Mouse (Mus musculus) spleen, embryonic (tissue): ENCODE results near the gene Blmh.

ENCODE experiments used
- CTCF ChIA-PET: fragments of 350-600 bp; sonication (Branson Sonifier 250); formaldehyde crosslinking; loops from one replicate; lab custom pipeline; 2022; lab: Charles Lee

Gene Blmh

DNA sequence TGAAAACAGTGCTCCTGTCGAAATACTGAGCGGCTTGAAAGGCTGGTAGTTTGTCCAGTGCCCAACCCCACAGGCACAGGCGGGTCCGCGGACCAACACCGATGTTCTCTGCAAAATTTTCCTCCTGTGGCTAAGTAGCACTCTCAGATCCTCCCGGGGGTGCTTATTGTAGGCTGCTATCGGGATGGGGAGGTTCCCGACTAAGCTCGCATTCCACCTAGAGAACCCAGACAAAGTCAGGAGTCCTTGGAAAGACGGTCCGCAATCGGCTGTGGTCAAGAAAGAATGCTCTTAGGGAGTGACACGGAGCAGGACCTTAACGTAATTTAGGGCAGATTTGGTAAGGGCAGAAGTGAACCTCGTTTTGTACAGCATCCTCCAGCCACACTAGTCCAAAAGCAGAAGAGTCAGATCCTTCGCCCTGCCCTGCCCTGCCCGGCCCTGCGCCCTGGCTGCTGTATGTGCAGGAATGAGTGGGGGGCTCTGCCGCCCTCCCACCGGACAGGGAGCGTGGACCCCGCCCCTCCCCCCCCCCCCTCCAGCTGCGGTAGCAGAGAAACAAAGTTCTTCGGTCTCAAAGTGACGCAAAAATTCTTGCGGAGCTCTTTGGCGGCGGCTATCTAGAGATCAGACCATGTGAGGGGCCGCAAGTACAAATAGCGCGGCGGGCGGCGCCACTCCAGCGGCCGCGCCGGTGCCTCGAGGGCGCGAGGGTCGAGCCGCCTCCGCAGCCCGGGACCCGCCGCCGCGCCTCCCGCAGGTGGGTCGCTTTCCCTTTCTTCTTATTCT, 73.5 kb downstream of the Blmh start, which contains the start of gene Slc6a4:
Gene Slc6a4 (plus strand): TSS at position 688 of the 789 bp plus-strand sequence.
- CTCF ChIA-PET = interaction anchor here (0.5 to 1.3 kb wide), 3 partner anchors 9 to 79 kb away, joined by 3 to 7 read pairs (median 3); no protein-coding TSS in a partner anchor

DNA sequence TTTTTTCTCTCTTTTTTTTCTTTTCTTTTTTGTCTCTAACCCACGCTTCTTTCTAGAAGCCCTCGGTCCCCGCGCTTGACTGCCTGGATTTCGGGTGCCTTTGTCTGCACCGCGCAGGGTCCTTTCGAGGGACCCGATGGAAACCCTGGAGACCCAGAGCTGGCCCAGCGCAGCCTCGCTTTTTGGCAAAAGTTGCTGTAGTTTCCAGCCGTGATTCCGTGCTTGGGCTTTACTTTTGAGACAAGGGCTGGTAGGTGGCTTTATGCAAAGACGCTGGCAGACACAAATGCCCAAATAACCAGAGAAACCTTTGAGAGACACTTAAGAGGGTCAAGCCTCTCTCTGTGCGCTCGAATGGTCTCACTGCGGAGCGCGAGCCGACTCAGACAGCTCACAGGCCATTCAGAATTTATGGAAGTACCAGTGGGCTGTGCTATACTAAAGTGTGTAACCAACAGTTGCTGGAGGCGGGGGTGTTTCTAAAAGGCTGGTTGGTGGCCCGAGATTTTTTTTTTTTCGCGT, 74.2 kb downstream of the Blmh start:
- CTCF ChIA-PET = interaction anchor here (0.7 kb wide), 1 partner anchor 363 kb away, joined by 3 read pairs; no protein-coding TSS in a partner anchor

DNA sequence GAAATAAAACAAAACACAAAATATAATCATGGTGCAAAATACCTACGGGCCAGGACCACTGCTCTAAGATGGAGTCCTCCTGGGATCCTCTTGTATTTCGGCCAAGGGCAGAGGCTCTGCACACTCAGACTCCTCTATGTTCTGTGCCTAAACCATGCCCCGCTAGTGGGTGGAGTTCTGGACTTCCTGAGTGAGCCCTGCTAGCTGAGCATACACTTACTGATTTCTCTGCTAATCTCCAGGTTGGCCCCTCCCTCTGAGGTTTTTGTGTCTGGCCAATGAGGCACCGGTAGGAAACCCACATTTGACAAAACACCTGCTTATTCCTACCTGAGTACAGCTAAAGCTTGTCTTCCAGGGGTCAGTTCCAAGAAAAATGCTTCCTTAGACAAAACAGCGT, 76.1 kb downstream of the Blmh start:
- CTCF ChIA-PET = interaction anchor here (0.7 kb wide), 1 partner anchor 303 kb away, joined by 12 read pairs; no protein-coding TSS in a partner anchor

DNA sequence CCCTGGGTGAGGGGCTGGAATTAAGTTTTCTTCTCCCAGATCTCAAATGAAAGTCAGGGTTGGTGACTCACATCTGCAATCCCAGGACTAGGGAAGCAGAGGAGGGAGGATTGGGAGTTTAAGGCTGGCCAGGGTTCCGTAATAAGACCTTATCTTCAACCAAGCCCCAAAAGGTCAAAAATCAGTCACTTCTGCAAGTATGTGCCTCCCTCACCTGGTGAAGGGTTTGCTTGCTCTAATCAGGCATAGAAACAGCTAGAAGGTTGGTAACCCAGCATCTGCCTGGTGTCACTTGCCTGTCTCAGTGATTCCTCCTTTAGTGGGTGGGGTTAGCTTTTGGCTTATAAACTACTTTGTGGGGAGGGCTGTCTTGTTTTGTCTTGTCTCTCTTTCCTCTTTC, 77.8 kb downstream of the Blmh start:
- CTCF ChIA-PET = no interaction called here

DNA sequence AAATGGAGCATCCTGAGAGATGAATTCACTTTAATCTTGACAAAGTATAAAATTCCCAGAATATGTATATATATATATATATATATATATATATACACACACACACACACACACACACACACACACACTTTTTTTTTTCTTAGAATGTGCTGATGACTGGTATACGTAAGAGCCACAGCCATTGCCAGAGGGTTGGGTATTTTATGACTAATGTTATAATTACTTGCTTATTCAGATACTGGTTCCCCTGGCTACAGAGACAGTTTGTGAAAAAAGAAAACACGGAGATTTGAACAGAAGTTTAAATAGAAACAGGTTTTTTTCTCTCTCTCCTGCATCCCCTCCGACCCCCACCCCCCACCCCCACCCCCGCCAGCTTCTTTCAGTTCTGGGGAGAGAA, 81.3 kb downstream of the Blmh start:
- CTCF ChIA-PET = no interaction called here

DNA sequence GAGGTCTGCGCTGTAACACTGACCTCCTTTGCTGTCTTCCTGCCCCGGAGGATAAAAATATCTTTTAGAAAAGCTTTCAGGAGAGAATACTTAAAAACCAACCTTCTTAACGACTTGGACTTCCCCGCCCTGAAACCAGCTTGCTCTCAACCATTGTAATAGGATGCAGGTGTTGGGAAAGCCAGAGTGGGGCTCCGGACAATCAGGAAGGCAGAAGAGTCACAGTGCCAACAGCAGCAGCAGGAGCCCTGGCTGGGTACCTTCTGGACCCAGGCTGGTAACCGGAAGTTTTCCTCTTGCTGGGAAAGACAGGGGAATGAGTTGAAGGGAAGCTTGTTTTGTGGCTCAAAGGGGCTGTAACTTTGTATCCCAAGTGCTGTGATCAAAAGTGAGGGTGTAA, 82.0 kb downstream of the Blmh start:
- CTCF ChIA-PET = interaction anchor here (1.1 kb wide), 1 partner anchor 9 kb away, joined by 7 read pairs; the partner anchor contains the start of gene Slc6a4

DNA sequence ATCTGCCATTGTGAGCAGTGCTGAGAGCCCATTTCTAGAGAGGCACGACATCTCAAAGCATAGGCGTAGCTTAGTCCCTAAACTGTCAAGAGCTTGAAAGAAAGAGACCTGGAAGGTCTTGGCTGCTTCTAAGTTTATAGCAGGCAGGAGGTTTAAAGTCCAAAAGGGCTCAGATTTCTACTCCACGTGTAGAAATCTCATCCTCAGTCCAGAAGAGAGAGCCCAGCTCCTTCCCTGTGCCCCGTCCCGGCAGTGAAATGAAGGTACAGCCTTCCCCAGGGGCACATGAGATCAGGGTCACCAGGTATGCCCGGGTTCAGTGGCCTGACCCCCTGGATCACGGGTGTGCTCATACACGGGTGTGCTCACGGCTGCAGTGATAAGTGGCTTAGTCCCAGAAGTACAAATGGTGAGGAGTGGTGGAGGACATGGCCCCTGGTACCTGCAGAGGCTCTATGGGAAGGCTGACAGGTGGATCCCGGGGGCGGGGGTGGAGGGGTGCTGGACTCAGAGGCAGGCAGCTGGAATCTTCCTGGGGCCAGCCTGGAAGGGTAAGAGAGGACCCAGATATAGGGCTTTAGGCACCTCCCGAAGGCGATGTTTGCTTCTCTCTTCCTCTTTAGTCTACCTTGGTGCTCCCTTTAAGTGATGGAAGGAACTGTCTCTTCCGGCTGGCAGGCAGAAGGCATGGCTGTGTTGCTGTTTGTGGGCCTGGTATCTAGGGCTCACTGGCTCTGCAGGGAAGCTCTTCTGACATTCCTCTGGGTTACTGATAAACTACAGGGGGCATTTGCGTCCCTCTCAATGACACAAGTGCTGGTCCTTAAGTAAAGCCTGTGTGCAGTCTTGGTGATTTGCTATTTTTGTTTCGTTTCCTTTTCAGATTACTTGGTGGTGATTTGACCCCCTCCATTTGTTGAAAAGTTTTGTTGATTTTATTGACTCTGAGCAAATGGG, 84.7 kb downstream of the Blmh start:
- CTCF ChIA-PET = no interaction called here

DNA sequence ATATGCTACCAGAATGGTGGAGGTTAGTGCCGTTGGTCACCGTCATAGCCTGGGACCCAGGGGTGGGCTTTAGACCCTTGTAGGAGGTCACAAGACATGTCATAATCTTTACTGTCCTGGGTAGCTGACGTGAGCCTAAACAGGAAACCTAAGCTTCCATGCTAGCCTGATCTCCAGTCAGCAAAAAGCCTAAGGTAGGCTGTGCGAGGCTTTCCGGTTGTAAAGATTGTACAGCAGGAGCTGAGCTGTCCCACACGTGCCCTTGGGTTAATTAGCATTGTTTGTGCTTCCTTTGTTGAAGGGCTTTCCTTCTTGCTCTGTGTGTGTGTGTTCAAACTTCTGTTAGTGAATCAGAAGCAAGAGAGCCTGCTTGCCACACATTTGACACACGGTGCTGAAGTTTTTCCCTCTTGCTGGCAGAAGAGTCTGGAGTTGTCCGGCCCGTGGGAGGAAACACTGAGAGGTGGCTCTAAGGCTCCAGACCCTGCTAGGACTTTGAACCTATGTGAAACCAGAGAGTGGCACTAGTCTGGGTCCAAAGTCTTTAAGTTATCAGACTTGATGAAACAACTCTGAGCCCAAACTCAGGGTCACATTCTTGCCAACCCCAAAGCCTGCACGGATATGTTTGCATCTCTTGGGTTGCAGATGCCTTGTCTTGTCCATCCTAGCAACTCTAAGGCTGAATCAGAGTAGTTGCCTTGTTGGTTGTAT, 86.3 kb downstream of the Blmh start:
- CTCF ChIA-PET = no interaction called here

DNA sequence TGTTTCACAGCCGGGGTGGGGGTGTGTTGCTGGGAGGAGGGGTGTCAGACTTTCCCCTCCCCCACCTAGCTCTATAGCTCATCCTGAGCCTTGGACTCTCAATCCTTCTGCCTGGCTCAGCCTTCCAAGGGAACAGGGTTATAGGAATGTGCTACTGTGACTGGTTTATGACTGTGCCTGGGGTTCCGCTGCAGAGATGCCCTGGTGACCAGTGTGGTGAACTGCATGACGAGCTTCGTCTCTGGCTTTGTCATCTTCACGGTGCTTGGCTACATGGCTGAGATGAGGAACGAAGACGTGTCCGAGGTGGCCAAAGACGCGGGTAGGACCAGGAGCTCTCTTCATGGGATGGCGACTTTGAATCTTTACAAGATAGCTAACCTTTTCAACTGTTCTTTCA, 93.4 kb downstream of the Blmh start:
- CTCF ChIA-PET = no interaction called here

DNA sequence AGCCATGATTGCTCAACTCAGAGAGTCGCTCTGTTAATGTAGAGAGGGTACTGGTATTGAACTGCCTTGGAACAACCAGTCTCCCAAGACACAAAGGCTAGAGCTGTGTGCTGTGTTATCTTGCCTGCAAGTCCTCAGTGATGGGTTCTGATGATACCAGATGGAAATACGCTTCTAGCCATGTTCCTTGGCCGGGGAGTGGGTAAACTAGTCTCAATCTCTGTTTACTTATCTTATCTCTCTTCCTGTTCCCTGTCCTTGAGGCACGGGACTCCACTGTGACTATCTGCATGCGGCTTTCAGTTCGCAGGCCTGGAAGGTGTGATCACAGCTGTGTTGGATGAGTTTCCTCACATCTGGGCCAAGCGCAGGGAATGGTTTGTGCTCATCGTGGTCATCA, 94.9 kb downstream of the Blmh start:
- CTCF ChIA-PET = no interaction called here

DNA sequence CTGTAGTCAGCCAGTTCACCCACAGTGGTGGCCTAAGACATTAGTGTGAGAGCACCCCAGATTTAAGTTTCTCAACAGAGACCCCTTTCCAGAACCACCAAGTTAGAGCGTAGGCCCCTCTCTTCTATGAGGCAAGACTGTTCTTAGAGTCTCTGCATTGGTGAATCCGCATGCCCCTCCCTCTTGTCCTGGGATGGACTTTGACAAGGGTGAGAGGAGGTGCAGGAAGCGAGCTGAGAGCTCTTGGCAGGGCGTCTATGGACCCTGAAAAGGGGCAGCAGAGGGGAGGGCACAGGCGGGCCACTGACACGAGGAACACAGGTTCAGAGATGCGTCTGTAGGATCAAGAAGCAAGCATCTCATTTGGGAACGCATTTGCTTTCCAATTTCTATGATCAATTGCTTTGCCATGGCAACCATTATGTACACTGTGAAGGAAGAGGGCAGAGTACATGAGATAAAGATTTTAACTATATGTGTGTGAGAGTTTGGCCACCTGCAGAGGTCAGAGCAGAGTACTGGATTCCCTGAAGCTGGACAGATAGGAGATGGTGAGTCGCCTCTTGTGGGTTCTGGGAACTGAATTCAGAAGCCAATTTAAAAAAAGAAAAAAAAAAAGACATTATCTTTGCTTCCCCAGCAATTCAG, 97.3 kb downstream of the Blmh start:
- CTCF ChIA-PET = no interaction called here

DNA sequence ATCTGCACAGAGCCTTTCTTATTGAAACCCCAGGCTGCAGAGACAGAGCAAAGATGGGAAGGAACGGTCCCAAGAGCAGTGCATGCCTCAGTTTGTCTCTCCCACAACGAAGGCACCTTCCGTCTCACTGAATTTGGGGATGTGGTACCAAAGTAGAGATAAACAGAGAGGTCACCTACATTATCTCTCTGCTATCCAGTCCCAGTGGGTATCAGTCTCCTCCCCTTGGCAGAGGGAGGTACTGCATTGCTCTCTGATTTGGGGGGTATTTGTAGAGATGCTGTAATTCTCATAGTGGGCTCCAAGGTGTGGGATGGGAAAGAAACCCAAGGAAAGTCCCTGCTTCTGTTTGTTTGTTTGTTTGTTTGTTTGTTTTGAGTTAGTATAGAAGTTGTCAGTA, 102.0 kb downstream of the Blmh start:
- CTCF ChIA-PET = no interaction called here

DNA sequence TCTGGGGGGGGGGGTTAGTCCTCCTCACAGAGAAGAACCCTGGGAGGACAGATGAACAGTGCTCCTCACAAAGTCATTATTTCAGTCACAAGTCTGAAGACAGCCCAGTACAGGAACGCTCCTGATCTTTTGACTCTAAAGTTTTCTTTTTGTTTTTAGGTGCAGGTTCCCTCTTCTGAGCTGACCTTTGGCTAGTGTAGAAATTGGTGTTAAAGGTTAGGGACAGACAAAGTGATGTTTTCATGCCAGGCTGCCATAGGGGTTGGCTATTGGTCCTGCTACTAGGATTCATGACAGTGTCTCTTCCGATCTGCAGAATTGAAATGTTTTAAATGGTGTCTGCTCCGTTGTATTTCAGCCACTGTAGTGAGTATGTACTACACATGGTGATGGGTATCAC, 103.5 kb downstream of the Blmh start:
- CTCF ChIA-PET = no interaction called here

DNA sequence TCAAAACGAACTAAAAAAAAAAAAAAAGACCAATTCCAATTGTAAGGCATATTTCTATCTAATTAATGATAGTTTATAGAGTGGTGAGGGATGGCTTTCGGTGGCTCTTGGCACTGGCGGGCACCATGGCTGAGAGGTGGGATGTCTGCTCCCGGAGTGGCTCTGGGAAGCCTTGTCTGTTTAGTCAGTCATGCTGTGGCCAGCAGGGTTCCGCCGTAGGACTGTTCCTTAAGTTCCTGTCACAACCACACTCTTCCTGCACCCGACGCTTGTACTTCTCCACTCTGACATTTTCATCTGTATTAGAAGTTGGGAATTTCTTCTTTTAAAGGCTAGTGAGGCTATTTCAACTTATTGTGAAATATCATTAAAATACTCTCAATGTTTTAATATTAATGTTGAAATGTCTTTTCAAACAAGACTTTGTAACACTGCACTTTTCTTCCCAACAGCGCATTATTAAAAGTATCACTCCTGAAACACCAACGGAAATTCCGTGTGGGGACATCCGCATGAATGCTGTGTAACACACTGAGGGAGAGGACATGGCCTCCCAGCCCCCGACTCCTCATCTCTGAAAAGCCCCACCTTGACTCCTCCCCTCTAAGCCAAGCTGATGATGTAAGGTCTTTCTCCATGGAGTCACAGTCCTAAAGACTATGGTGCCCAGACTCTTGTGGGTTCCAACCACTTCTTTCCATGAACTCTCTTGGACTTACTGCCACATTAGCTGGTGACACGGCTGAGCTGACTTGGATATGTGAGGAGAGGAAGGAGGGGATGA, 106.7 kb downstream of the Blmh start:
- CTCF ChIA-PET = no interaction called here
